In genomic region chr13:21918570-21919419, GRCm38 (mm10) we compare ENCODE assay signal across 8 mouse cellular contexts. TPM values are rescaled to one million over a fixed set of nuclear protein-coding genes. Genes with fewer than 3 reads are reported as not detected.
DNase-seq lines count a peak whose midpoint lies in the region; ATAC-seq lines count a peak whose summit lies in the region.

No protein-coding gene starts in this region.

- H3K9ac ChIP-seq in liver, embryonic 15.5 days, result peak overlapping the region; percentile 65

- H3K9me3 ChIP-seq in liver, embryonic 15.5 days (replicated peaks), result no peaks in the 10 kb centered on the region

- peaks cover 22% of the 10 kb centered on the region for H3K27me3 ChIP-seq in liver, embryonic 15.5 days

- intact Hi-C loops in gastrocnemius, postnatal 36 days (cut with DNase I), result no loop called here

- peak; percentile 32 for ATAC-seq in inflammation-experienced regulatory T-cells, adult 6 months
- ATAC-seq in liver, embryonic 15.5 days (ENCODE audit: insufficient read depth), result peak; percentile 83

- no peaks in the 10 kb centered on the region for H3K36me3 ChIP-seq in liver, embryonic 15.5 days (replicated peaks)

- peak overlapping the region; percentile 63 for H3K4me3 ChIP-seq in liver, embryonic 15.5 days (replicated peaks)

- DNase-seq in ovary, postnatal 10 days (ENCODE audit: low spot score), result peak; percentile 37
- no peak for DNase-seq in ovary, adult 18-20 months (ENCODE audit: low spot score)
- peak; percentile 85 for DNase-seq in c-Kit-positive CD71-positive TER-119-negative erythroid progenitor cells, embryonic 14.5 days (ENCODE audit: low read depth)
- peak; percentile 36 to 38 for DNase-seq in gastrocnemius, postnatal 36 days
- peak; percentile 91 for DNase-seq in neural tube, embryonic 10.5 days (ENCODE audit: extremely low spot score, low spot score)
- DNase-seq in thymus, postnatal 10 days (ENCODE audit: low spot score in 2 of 2), result peak; percentile 70 to 75

- peaks cover 52% of the 10 kb centered on the region for H3K4me1 ChIP-seq in liver, embryonic 15.5 days (replicated peaks)

- 0 out of 2 replicates have a peak overlapping the region, but pooled peaks have one; percentile 24 for H3K27ac ChIP-seq in liver, embryonic 15.5 days (replicated peaks)

- under 1% methylated on average over 38 of the region's 38 CpGs for WGBS in liver, embryonic 15.5 days (ENCODE audit: insufficient replicate concordance)

- H3K4me2 ChIP-seq in liver, embryonic 15.5 days, result peak overlapping the region; percentile 84

RNA-seq across cellular contexts. Expression of gene Zfp184, which starts 26.1 kb away (rescaled TPM):
- under 1 TPM; 0.26 to 0.30 TPM for total RNA-seq in gastrocnemius, postnatal 36 days (2021)
- polyA plus RNA-seq in inflammation-experienced regulatory T-cells, adult 6 months (2017; shearing (Covaris generic)), result not detected
- polyA plus RNA-seq in liver, embryonic 15.5 days (2015; fragmentation: Nextera tagmentation; extraction: Ambion mirVana), result 0.59 and 0.71 TPM in 2 replicates
